Mouse (Mus musculus) erythroblast, embryonic 14.5 days (primary cell): Measurements from ENCODE around the gene Pim2.

ENCODE experiments used
- GATA1 ChIP-seq: IDR thresholded peaks from 2 replicates; pipeline ENCODE4 v1.6.1; 2012; ENCODE audit warnings: low read length, inconsistent platforms, mixed read lengths
- TAL1 ChIP-seq: IDR thresholded peaks from 3 replicates; pipeline ENCODE4 v1.6.1; 2012; ENCODE audit warnings: low read length, inconsistent platforms, mixed read lengths

GRCm38 (mm10) chrX:7865343-7865742, 12.7 kb upstream of the Pim2 start:
- TF ChIP-seq GATA1 (no peak), TAL1 (no peak)
